Mouse (Mus musculus) urinary bladder, postnatal 4 days (tissue): ENCODE results near the gene Lemd2.
A peak's percentile ranks its signal among the peaks of the same experiment; 100 is the strongest.

Experiments
- DNase-seq, 2 experiments: peaks; one replicate each; pipeline ENCODE4 v3.0.0; 2021 to 2022; ENCODE audit warnings: low spot score in 2 of 2

The Lemd2 gene

GRCm38 (mm10) chr17:27228216-27228915 is 24.1 kb upstream of the Lemd2 start:
- DNase-seq: peak; percentile 71 to 92

GRCm38 (mm10) chr17:27227258-27227657 is 23.0 kb upstream of the Lemd2 start:
- no peak for DNase-seq

- DNase-seq: no peak
Measured at GRCm38 (mm10) chr17:27226701-27227100, 22.4 kb upstream of the Lemd2 start.

- no peak for DNase-seq
Measured at GRCm38 (mm10) chr17:27225801-27226200, 21.5 kb upstream of the Lemd2 start.

GRCm38 (mm10) chr17:27223821-27224220 is 19.6 kb upstream of the Lemd2 start:
- DNase-seq: no peak

GRCm38 (mm10) chr17:27221562-27221961 is 17.3 kb upstream of the Lemd2 start:
- no peak for DNase-seq

GRCm38 (mm10) chr17:27218916-27219315 is 14.6 kb upstream of the Lemd2 start:
- no peak for DNase-seq

- no peak for DNase-seq
Measured at GRCm38 (mm10) chr17:27218364-27218763, 14.1 kb upstream of the Lemd2 start.

- peak in 1 of 2 experiments; percentile 85 for DNase-seq
Measured at GRCm38 (mm10) chr17:27212768-27213525, 8.7 kb upstream of the Lemd2 start.

GRCm38 (mm10) chr17:27212006-27212405 is 7.7 kb upstream of the Lemd2 start:
- DNase-seq: no peak

GRCm38 (mm10) chr17:27207113-27207707 is 2.9 kb upstream of the Lemd2 start:
- no peak for DNase-seq

GRCm38 (mm10) chr17:27203358-27204074 is 753 bp downstream of the Lemd2 start:
- no peak for DNase-seq

- no peak for DNase-seq
Measured at GRCm38 (mm10) chr17:27202919-27203357, 1.3 kb downstream of the Lemd2 start.

GRCm38 (mm10) chr17:27201981-27202380 is 2.3 kb downstream of the Lemd2 start:
- DNase-seq: no peak

- DNase-seq: no peak
Measured at GRCm38 (mm10) chr17:27200801-27201200, 3.5 kb downstream of the Lemd2 start.

- DNase-seq: no peak
Measured at GRCm38 (mm10) chr17:27199864-27200263, 4.4 kb downstream of the Lemd2 start.

GRCm38 (mm10) chr17:27199205-27199604 is 5.1 kb downstream of the Lemd2 start:
- no peak for DNase-seq

GRCm38 (mm10) chr17:27196206-27196605 is 8.1 kb downstream of the Lemd2 start:
- no peak for DNase-seq

- DNase-seq: no peak
Measured at GRCm38 (mm10) chr17:27194258-27195185, 9.7 kb downstream of the Lemd2 start.

- DNase-seq: no peak
Measured at GRCm38 (mm10) chr17:27191804-27192203, 12.5 kb downstream of the Lemd2 start.

- no peak for DNase-seq
Measured at GRCm38 (mm10) chr17:27191189-27191588, 13.1 kb downstream of the Lemd2 start.
